Mouse (Mus musculus) MEL-GATA-1-ER (cell line): ENCODE results near the gene Kif2a.
A peak's percentile ranks its signal among the peaks of the same experiment; 100 is the strongest.
"Not testable (repeated sequence)": the region's sequence is repeated elsewhere in the genome, so short reads cannot be mapped to it uniquely, and the experiment has no call there.

Experiments used
- DNase-seq: peaks from one replicate; pipeline ENCODE4 v3.0.0-alpha.2; 2012; ENCODE audit warnings: low read depth; ENCODE audit errors: extremely low read depth

Gene Kif2a

GRCm38 (mm10) chr13:107022266-107023171, 593 bp upstream of the Kif2a start:
- no peak for DNase-seq

DNA sequence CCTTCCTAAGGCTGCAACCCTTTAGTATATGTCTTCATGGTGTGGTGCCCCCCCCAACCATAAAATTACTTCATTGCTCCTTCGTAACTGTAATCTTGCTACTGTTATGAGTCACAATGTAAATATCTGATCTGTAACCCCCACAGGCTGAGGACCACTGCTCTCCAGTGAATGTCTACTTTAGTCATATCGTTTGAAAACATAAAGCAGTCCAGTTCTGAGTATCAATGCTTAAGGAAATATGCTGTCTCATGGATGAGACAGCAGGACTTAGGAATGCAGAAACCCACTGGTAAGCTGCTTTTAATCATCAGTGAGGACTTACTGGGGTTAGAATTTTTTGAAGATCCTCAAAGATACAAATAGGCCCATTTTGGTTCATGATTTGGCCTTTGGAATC, 2.5 kb downstream of the Kif2a start:
- no peak for DNase-seq

DNA sequence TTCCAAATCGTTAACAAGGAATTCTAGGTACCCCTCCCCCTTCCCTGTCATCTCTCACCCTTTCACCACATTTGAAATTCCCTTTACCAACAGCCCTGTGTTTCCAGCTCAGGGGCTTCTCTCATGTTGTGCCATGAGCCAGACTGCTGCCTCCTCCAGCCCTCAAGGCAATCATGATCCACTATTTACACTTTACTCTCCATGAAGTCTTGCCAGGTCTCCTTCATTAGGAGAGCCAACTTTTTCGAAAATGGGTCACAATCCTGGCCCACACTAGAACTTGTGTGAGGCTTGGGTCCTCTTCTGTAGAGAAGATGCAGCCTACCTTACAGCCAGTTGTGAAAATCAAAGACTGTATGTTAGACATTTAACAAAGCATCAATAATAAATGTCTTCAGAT, 8.0 kb downstream of the Kif2a start:
- no peak for DNase-seq

GRCm38 (mm10) chr13:107011618-107012017, 10.3 kb downstream of the Kif2a start:
- no peak for DNase-seq

GRCm38 (mm10) chr13:107008174-107008573, 13.8 kb downstream of the Kif2a start:
- no peak for DNase-seq

DNA sequence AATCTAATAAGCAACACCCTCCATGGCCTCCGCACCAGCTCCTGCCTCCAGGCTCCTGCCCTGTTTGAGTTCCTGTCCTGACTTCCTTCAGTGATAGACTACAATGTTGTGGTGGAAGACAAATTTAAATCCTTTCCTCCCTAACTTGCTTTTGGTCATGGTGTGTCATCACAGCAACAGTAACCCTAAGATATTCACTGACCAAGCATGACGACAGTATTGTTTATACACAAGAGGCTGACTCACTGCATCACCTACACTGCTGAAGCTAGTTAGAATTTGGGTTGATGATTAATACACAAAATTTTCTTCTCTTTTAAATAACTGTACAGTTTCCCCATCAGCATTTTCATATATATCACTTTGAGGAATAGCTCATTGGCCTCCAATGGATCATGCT, 18.7 kb downstream of the Kif2a start:
- no peak for DNase-seq

GRCm38 (mm10) chr13:106998671-106999070, 23.3 kb downstream of the Kif2a start:
- DNase-seq: peak; percentile 93

DNA sequence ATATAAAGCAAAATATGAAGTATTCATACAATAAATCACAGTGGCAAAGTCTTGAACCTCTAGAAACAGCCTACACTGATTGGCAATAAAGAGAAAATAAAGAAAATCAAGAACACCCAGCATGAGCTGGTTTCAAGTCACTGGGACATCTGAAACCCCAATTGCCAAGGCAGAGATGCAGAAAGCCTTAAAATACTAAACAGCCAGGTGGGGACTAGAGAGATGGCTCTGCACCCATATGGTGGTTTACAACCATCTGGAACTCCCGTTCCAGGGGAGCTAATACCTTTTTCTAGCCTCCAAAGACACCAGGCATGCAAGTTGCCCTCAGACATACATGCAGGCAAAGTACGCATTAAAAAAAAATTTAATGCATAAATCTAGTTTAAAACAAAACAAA, 23.9 kb downstream of the Kif2a start:
- no peak for DNase-seq

GRCm38 (mm10) chr13:106997557-106997956, 24.4 kb downstream of the Kif2a start:
- DNase-seq: not testable (repeated sequence)

DNA sequence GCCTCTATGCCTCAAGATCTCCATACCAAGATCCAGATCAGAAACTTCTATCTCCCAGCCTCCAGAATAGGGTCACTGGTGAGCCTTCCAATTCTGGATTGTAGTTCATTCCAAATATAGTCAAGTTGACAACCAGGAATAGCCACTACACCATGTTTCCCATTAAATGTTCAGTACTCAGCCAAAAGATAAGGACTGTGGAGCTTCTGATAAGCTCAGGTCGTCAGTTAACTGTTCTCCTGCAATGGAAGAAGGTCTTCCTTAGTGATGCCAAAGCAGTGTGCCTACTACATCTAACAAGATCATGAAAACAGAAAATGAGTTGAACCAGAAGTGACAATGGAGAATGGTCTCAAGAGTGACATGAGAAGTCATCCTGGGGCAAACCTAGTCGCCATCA, 25.0 kb downstream of the Kif2a start:
- no peak for DNase-seq

DNA sequence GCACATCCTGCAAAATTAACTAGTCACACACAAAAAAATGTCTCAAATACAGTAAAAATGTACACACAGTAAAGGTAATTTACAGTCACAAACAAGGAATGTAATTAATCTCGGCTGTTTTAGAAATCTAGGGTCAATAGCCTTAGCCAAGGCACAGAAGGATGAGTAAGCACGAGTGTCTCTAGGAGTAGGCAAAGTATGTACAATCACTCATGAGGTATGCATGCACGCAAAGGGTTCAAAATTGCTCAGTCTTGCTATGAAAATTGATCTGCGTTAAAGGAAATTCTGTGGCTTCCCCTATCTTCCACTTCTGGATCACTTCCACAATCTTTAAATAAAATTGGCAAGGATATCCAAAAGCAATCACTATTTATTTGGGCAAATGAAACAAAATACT, 60.4 kb downstream of the Kif2a start:
- no peak for DNase-seq

GRCm38 (mm10) chr13:106960557-106960956, 61.4 kb downstream of the Kif2a start:
- DNase-seq: no peak

- no peak for DNase-seq
These were observed 63.6 kb downstream of the Kif2a start for GRCm38 (mm10) chr13:106958286-106958685.

- DNase-seq: no peak
These were observed 64.4 kb downstream of the Kif2a start for GRCm38 (mm10) chr13:106957554-106957953.

GRCm38 (mm10) chr13:106954880-106955279, 67.0 kb downstream of the Kif2a start:
- no peak for DNase-seq

GRCm38 (mm10) chr13:106947583-106947982, 74.3 kb downstream of the Kif2a start:
- no peak for DNase-seq

DNA sequence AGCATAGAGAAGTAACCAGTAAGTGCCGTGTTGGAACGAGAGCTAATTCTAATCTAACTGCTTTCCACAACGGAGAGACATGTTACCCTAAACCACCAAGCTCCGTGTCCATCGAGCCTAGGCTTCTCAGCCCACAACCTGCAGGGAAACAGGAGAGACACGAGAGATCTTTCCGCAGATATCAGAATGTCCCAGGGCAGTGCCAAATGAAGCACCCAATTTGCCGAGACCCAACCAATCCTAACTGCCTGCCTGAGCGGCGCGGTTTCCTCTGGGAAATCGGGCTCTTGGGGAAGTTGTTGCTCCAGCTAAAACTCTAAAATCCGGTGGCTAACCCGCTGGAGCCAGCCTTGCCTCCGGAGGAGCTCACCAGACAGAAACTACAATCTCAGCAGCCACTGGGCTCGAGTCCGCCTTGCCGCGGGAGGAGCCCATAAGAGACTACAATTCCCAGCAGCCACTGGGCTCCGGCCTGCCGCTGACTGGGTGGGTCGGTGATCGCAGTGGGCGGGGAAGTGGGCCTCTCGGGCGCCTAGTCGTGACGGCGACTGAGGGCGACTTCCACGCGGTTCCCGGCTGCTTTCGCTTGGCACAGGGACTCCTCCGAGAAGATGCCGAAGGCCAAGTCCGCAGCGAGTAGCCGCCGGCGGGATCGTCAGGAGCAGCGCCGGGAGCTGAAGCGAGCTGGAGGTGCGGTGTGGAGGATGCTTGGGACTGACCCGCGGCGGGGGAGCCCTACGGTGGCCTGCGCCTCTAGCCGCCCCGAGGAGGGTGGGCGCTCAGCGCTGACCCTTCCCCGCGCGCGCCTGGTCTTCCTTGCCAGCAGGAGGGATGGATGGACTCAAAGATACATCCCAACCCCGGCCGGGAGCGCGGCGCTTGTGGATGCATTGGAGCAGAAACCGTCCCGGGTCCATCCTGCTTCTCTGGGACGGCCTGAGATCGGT, 75.1 kb downstream of the Kif2a start, which contains the start of gene Dimt1:
Gene Dimt1 (plus strand): TSS at position 534 of the 947 bp plus-strand sequence.
- peak; percentile 79 for DNase-seq

DNA sequence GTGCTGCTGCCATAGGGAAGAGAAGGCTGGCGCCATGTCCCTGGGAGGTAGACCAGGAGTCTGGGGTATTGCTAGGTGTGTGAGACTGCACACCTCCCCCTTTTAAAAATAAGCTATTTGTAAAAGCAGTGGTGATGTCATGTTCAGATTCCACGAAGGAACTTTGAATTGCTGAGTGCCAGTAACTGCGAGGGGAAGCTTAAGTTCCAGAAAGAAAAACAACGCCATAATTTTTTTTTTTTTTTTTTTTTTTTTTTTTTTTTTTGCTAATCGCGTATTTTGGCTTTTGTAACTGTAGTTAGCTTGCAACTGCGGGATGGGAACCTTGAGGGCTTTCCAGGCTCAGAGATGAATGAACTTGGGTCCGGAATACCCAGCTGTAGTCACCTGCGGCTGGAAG, 76.4 kb downstream of the Kif2a start:
- DNase-seq: no peak

DNA sequence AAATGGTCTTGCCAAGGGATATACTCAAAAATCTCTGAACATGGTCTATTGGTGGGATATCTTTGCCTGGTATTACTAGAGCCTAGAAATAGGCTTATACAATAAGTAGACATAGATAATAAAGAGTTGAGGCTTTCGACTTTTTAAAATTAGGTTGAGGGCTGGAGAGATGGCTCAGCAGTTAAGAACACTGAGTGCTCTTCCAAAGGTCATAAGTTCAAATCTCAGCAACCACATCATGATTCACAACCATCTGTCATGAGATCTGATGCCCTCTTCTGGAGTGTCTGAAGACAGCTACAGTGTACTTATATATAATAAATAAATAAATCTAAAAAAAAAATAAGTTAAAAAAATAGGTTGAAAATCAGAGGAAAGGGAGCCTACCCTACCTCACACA, 79.2 kb downstream of the Kif2a start:
- DNase-seq: no peak

GRCm38 (mm10) chr13:106941211-106941976, 80.5 kb downstream of the Kif2a start:
- DNase-seq: no peak

DNA sequence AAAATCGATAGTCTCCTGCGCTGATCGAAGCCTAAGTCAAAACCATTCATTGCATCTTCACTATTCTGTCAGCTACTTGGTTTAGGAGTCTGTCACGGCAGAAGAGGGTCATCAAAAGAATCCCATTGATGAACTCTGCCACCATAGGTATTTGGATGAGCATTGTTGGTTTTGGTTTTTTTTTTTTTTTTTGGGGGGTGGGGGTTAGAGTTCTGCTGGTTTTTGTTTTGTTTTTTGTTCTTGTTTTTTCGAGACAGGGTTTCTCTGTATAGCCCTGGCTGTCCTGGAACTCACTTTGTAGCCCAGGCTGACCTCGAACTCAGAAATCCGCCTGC, 84.8 kb downstream of the Kif2a start:
- no peak for DNase-seq
